Mouse (Mus musculus) olfactory bulb, adult 2 months (tissue): ENCODE results near the gene Clpb. TPM values are rescaled to one million over a fixed set of nuclear protein-coding genes. Genes with fewer than 3 reads are reported as not detected.

Source experiments
- H3K27ac ChIP-seq: fragments of 200-500 bp; 2 replicates; pipeline ENCODE4 v1.5.1; 2012; ENCODE audit warnings: low read depth, low read length; ENCODE audit not compliant: insufficient read depth
- H3K4me1 ChIP-seq: fragments of 200-500 bp; 2 replicates; pipeline ENCODE4 v1.6.1; 2012; ENCODE audit warnings: low read length; ENCODE audit not compliant: control insufficient read depth, insufficient read depth
- H3K4me3 ChIP-seq: fragments of 200-500 bp; 2 replicates; pipeline ENCODE4 v1.5.1; 2012; ENCODE audit warnings: mild to moderate bottlenecking, low read depth, low read length, moderate library complexity; ENCODE audit not compliant: insufficient read depth
- CTCF ChIP-seq: fragments of 200-500 bp; IDR thresholded peaks from 2 replicates; pipeline ENCODE4 v1.5.1; 2012; ENCODE audit warnings: low read depth, mild to moderate bottlenecking, low read length, moderate library complexity; ENCODE audit not compliant: insufficient read depth
- POLR2A ChIP-seq: fragments of 200-500 bp; IDR thresholded peaks from 2 replicates; pipeline ENCODE4 v1.6.1; 2012; ENCODE audit warnings: mild to moderate bottlenecking, low read depth, low read length, moderate library complexity; ENCODE audit not compliant: insufficient read depth
- WGBS: fragments of 180-500 bp; shearing (Covaris S2); methylation state at CpG from one replicate; pipeline ENCODE4 v1.1.7; 2018; 5-methylcytosine and 5-hydroxymethylcytosine counted together
- polyA plus RNA-seq: library from polyadenylated mRNA; stranded (reverse); fragments of >200 nt; gene quantifications from 2 replicates; pipeline ENCODE4 v1.2.4, GENCODE M21; 2012; ENCODE audit warnings: low replicate concordance; ENCODE audit not compliant: missing spikeins, insufficient read depth, insufficient read length

Clpb gene
- polyA plus RNA-seq, 1 experiment, result not detected

- TF ChIP-seq POLR2A (no peak), CTCF (no peak)
- Histone ChIP-seq H3K4me1 (peaks cover 20% of the 10 kb centered on the region), H3K4me3 (peak overlapping the region; percentile 9; the same call in 1 of the 2 replicates), H3K27ac (no peak overlapping the region)
- WGBS, result 10% methylated on average over 35 of the region's 35 CpGs
Observed at GRCm38 (mm10) chr7:101820295-101821030, 157.0 kb downstream of the Clpb start.

- Histone ChIP-seq H3K4me1 (peaks cover 20% of the 10 kb centered on the region), H3K4me3 (peak overlapping the region; percentile 34), H3K27ac (no peak overlapping the region)
- TF ChIP-seq POLR2A (no peak), CTCF (no peak; the same call in 1 of the 2 replicates)
- 3% methylated on average over 62 of the region's 71 CpGs for WGBS
Observed at GRCm38 (mm10) chr7:101821571-101822501, 158.4 kb downstream of the Clpb start.

GRCm38 (mm10) chr7:101822836-101823757, 159.7 kb downstream of the Clpb start:
- no peak for TF ChIP-seq POLR2A
- no peak for TF ChIP-seq CTCF
- Histone ChIP-seq H3K4me1 (peaks cover 15% of the 10 kb centered on the region), H3K27ac (no peak overlapping the region), H3K4me3 (no peak overlapping the region)
- 59% methylated on average over 32 of the region's 32 CpGs for WGBS

- 77% methylated on average over 18 of the region's 18 CpGs for WGBS
- TF ChIP-seq POLR2A (no peak), CTCF (no peak)
- H3K4me1 ChIP-seq, result peaks cover 12% of the 10 kb centered on the region
- H3K27ac ChIP-seq, result no peak overlapping the region
- H3K4me3 ChIP-seq, result no peak overlapping the region
Observed at GRCm38 (mm10) chr7:101823758-101824630, 160.6 kb downstream of the Clpb start.

- TF ChIP-seq POLR2A (no peak), CTCF (no peak)
- H3K4me1 ChIP-seq, result 0 out of 2 replicates have a peak, but pooled peaks cover 2% of the 10 kb centered on the region
- WGBS, result 99% methylated on average over 3 of the region's 3 CpGs
- H3K27ac ChIP-seq, result no peak overlapping the region
- H3K4me3 ChIP-seq, result no peak overlapping the region
Observed at GRCm38 (mm10) chr7:101830373-101830772, 166.9 kb downstream of the Clpb start.

GRCm38 (mm10) chr7:101831437-101831836, 168.0 kb downstream of the Clpb start:
- WGBS, result 94% methylated on average over 8 of the region's 8 CpGs
- Histone ChIP-seq H3K4me3 (no peak overlapping the region), H3K27ac (no peak overlapping the region), H3K4me1 (peaks cover 6% of the 10 kb centered on the region; the same call in 1 of the 2 replicates)
- TF ChIP-seq CTCF (no peak), POLR2A (no peak)

- TF ChIP-seq CTCF (no peak), POLR2A (no peak)
- Histone ChIP-seq H3K4me3 (no peak overlapping the region), H3K4me1 (peaks cover 8% of the 10 kb centered on the region; the same call in 1 of the 2 replicates), H3K27ac (no peak overlapping the region)
- WGBS, result 96% methylated on average over 4 of the region's 4 CpGs
Observed at GRCm38 (mm10) chr7:101832372-101832771, 168.9 kb downstream of the Clpb start.
